Mouse (Mus musculus) intestine, postnatal 0 days (tissue): Measurements from ENCODE around the gene Usp34. TPM values are rescaled to one million over a fixed set of nuclear protein-coding genes. Genes with fewer than 3 reads are reported as not detected.
A peak's percentile ranks its signal among the peaks of the same experiment; 100 is the strongest.
"Not testable (repeated sequence)": the region's sequence is repeated elsewhere in the genome, so short reads cannot be mapped to it uniquely, and the experiment has no call there.

Source experiments
- ATAC-seq: fragments of 200-750 bp; cut with Nextera tagmentation; 2 replicates; pipeline ENCODE4 v1.8.0; 2017; ENCODE audit warnings: mild to moderate bottlenecking, moderate TSS enrichment, moderate library complexity
- H3K27ac ChIP-seq: fragments of 300-500 bp; sonication (generic); 2 replicates; pipeline ENCODE4 v1.5.1; 2014; ENCODE audit warnings: mild to moderate bottlenecking, low read depth, low read length, moderate library complexity
- H3K27me3 ChIP-seq: fragments of 300-500 bp; sonication (generic); replicated peaks from 2 replicates; pipeline ENCODE4 v1.6.1; 2014; ENCODE audit warnings: low read length, mixed read lengths; ENCODE audit not compliant: control insufficient read depth, insufficient read depth
- H3K36me3 ChIP-seq: fragments of 300-500 bp; sonication (generic); 2 replicates; pipeline ENCODE4 v1.6.1; 2014; ENCODE audit warnings: mild to moderate bottlenecking, moderate library complexity; ENCODE audit not compliant: control insufficient read depth, insufficient read depth
- H3K4me1 ChIP-seq: fragments of 300-500 bp; sonication (generic); replicated peaks from 2 replicates; pipeline ENCODE4 v1.6.1; 2014; ENCODE audit warnings: antibody characterized with exemption, low read length, mixed read lengths; ENCODE audit not compliant: control insufficient read depth, insufficient read depth
- H3K4me2 ChIP-seq: fragments of 300-500 bp; sonication (generic); replicated peaks from 2 replicates; pipeline ENCODE4 v1.6.1; 2014; ENCODE audit warnings: low read depth, mild to moderate bottlenecking, moderate library complexity
- H3K4me3 ChIP-seq: fragments of 300-500 bp; sonication (generic); 2 replicates; pipeline ENCODE4 v1.5.1; 2014; ENCODE audit warnings: low read depth, low read length
- H3K9ac ChIP-seq: fragments of 300-500 bp; sonication (generic); 2 replicates; pipeline ENCODE4 v1.6.1; 2014; ENCODE audit warnings: mild to moderate bottlenecking, low read depth, low read length
- H3K9me3 ChIP-seq: fragments of 300-500 bp; sonication (generic); 2 replicates; pipeline ENCODE4 v1.6.1; 2016; ENCODE audit warnings: mixed run types; ENCODE audit not compliant: control insufficient read depth
- CTCF ChIP-seq: sonication (generic); IDR thresholded peaks from 2 replicates; pipeline ENCODE4 v1.5.1; 2016; ENCODE audit warnings: low read depth, mild to moderate bottlenecking, control low read depth, antibody characterized with exemption, moderate library complexity
- WGBS: fragments of 180-500 bp; shearing (Covaris S2); extraction: QIAGEN DNeasy Blood & Tissue Kit; methylation state at CpG from one replicate; pipeline ENCODE4 v1.1.7; 2014; 5-methylcytosine and 5-hydroxymethylcytosine counted together
- polyA plus RNA-seq: library from polyadenylated mRNA; unstranded; fragments of >200 nt; fragmentation: Nextera tagmentation; extraction: Ambion mirVana; gene quantifications from 2 replicates; pipeline ENCODE4 v1.2.1, GENCODE M21; 2015

The Usp34 gene
- polyA plus RNA-seq, 1 experiment from 2014 or later, result 13.4 TPM

DNA sequence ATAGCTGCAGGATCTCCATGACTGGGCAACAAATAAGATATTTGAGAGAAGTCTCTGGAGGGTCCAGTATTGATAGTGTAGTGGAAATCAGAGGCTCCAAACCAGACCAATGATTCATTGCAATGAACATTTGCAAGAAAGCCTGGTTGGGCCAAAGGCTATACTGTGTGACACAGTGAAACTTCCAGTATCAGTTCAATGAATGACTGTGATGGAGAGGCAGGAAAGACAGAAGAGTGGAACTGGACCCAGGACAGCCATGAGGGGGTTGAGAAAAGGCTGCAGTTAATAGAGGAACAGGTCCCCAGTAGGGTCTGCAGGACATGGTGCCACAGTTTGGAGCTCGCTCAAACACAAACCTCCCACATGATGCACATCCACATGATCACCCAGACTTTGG lies 6.8 kb upstream of the Usp34 start:
- Histone ChIP-seq H3K4me3 (no peak overlapping the region), H3K4me2 (no peak overlapping the region), H3K4me1 (no peaks in the 10 kb centered on the region), H3K27me3 (no peaks in the 10 kb centered on the region), H3K9me3 (no peaks in the 10 kb centered on the region), H3K36me3 (peaks cover 24% of the 10 kb centered on the region), H3K27ac (no peak overlapping the region), H3K9ac (no peak overlapping the region)
- 100% methylated on average over 1 of the region's 1 CpGs for WGBS
- no peak for TF ChIP-seq CTCF
- no peak for ATAC-seq

DNA sequence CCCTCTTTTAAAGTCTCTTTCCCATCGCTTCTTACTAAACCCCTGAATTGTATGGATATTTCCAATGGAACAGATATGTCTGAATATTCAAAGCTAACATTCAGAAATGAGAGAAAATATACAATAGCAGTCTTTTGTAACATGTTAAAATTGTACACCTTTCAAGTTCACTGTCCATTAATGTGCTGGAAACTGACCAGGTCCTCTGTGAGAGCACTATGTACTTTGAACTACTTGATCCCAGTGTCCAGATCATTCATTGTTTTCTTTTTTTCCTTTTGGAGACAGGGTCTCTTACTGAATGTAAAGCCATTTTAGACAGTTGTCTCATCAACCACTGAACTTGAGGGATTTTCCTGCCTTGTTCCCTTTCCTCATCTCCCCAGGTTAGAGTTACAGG lies 3.6 kb upstream of the Usp34 start:
- Histone ChIP-seq H3K4me2 (no peak overlapping the region), H3K9me3 (no peaks in the 10 kb centered on the region), H3K27ac (no peak overlapping the region), H3K4me3 (no peak overlapping the region), H3K36me3 (no peaks in the 10 kb centered on the region), H3K4me1 (no peaks in the 10 kb centered on the region), H3K27me3 (no peaks in the 10 kb centered on the region), H3K9ac (no peak overlapping the region)
- ATAC-seq, result no peak
- WGBS, result 68% methylated on average over 1 of the region's 1 CpGs
- no peak for TF ChIP-seq CTCF

DNA sequence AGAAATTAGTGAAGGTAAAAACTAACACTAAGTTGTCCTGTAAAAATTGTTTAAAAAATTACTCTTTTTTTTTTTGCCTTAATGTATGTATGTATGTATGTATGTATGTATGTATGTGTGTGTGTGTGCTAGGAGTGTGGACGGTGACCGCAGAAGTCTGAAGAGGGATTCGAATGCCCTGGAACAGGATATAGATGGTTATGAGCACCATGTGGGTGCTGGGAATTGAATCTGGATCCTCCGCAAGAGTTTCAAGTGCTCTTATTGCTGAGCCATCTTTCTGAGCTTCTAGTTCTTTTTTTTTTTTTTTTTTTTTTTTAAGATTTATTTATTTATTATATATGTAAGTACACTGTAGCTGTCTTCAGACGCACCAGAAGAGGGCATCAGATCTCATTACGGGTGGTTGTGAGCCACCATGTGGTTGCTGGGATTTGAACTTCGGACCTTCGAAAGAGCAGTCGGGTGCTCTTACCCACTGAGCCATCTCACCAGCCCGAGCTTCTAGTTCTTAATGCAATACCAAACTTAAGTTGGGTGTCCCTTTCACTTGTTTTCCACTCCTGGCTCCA lies 1.5 kb upstream of the Usp34 start:
- not testable (repeated sequence) for H3K9me3 ChIP-seq, ATAC-seq, H3K27me3 ChIP-seq, H3K4me1 ChIP-seq, H3K36me3 ChIP-seq
- Histone ChIP-seq H3K4me3 (peak overlapping the region; percentile 98), H3K27ac (peak overlapping the region; percentile 96), H3K9ac (0 out of 2 replicates have a peak overlapping the region, but pooled peaks have one; percentile 96), H3K4me2 (peak overlapping the region; percentile 64)
- WGBS, result 34% methylated on average over 10 of the region's 10 CpGs
- TF ChIP-seq CTCF, result peak; percentile 30

DNA sequence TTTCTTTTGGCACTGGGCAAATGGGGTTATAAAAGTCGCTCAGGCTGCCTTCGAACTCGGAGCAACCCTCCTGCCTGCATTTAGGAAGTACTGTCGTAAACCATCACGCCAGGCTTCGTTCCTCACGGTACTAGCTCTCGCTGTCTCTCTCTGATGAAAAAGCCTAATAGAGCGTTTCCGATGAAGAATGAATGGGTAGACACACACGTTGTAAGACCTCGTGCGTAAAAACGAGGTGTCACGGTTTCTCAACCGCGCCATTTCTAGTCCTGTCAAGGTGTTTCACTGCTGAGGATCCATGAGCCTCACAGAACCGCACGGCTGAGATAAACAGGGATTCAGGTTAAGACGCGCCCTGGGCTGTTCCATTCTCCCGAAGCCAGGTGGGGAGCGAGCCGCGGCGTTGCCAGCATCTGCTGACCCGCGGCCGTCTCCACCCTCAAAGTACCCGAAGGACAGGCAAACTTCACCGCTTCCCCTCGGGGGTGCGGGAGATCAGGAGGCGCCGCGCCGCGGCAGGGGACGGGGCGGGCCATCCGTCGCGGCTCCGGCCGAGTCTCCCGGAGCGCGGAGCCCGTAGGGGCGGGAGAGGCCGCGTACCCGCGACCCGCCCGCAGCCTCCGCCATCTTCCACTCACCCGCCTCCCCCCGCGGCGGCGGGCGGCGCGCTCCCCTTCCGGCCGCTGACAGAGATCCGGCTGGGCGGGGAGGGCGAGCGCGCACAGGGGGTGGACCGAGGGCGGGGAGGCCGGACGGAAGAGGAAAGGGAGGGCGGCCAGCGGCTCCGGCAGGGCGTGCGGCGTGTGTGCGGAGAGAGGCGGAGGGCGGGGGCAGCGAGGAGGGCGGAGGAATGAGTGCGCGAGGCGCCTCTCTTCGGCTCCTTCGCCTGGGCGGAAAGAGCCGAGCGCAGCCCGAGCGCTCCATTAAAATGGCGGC lies 754 bp upstream of the Usp34 start:
- Histone ChIP-seq H3K9me3 (no peaks in the 10 kb centered on the region), H3K27ac (peak overlapping the region; percentile 96), H3K27me3 (no peaks in the 10 kb centered on the region), H3K4me2 (peak overlapping the region; percentile 64), H3K36me3 (no peaks in the 10 kb centered on the region), H3K9ac (peak overlapping the region; percentile 96), H3K4me3 (peak overlapping the region; percentile 98), H3K4me1 (no peaks in the 10 kb centered on the region; the same call in 1 of the 2 replicates)
- TF ChIP-seq CTCF, result no peak; the same call in 1 of the 2 replicates
- peak; percentile 96 for ATAC-seq
- WGBS, result under 1% methylated on average over 80 of the region's 98 CpGs

DNA sequence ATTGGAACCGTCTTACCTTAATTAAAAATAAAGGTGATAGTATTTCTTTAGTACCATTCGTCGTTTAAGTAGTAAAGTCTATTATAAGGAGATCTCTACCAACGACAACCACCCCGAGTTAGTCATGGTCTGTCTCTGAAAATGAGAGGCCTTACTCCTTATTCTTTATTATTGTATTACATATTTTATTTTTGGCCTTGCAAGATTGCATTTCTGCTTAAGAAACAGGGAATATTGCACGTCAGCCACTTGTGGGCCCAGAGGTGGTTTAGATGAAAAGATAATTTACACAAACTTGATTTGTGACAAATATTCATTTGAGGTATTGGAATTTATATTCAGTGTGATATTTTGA lies 848 bp downstream of the Usp34 start:
- TF ChIP-seq CTCF, result no peak
- H3K27ac ChIP-seq, result peak overlapping the region; percentile 96
- H3K4me1 ChIP-seq, result no peaks in the 10 kb centered on the region; the same call in 1 of the 2 replicates
- peak overlapping the region; percentile 96 for H3K9ac ChIP-seq
- 2% methylated on average over 6 of the region's 6 CpGs for WGBS
- no peaks in the 10 kb centered on the region for H3K27me3 ChIP-seq
- no peaks in the 10 kb centered on the region for H3K9me3 ChIP-seq
- peak overlapping the region; percentile 98 for H3K4me3 ChIP-seq
- no peak for ATAC-seq
- peak overlapping the region; percentile 64 for H3K4me2 ChIP-seq
- no peaks in the 10 kb centered on the region for H3K36me3 ChIP-seq

DNA sequence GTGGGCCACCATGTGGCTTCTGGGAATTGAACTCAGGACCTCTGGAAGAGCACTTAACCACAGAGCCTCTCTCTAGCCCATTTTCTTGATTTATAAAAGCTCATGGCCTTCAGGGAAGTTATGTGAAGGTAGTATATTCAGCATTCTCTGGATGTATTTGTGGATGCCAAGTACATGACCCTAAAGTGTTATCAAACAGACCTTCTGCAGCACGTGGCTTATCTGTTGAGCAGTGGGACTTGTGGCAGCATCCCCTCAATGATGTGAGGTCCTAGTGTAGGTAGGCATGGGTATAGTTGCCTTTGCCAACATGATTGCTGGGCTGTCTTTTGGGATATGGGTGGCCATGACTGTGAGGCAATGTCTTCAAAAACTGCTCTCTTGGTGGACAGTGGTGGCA lies 6.8 kb downstream of the Usp34 start:
- Histone ChIP-seq H3K9me3 (no peaks in the 10 kb centered on the region), H3K36me3 (no peaks in the 10 kb centered on the region), H3K27ac (no peak overlapping the region), H3K9ac (no peak overlapping the region), H3K27me3 (no peaks in the 10 kb centered on the region), H3K4me3 (no peak overlapping the region), H3K4me1 (no peaks in the 10 kb centered on the region; the same call in 1 of the 2 replicates), H3K4me2 (no peak overlapping the region)
- no peak for TF ChIP-seq CTCF
- no peak for ATAC-seq
- 67% methylated on average over 1 of the region's 1 CpGs for WGBS
